Mouse (Mus musculus) limb, embryonic 15.5 days (tissue): ENCODE measurements at regions not wholly inside any gene's neighbourhood (a gene's known extent, or its start where the extent isn't known, plus 50 kb on each side); places are given as distances from the start of the nearest gene placed in this dataset.
A peak's percentile ranks its signal among the peaks of the same experiment; 100 is the strongest.
"Not testable (repeated sequence)": the region's sequence is repeated elsewhere in the genome, so short reads cannot be mapped to it uniquely, and the experiment has no call there.

Experiments used
- ATAC-seq: fragments of 200-750 bp; cut with Nextera tagmentation; 2 replicates; pipeline ENCODE4 v1.8.0; 2017; ENCODE audit warnings: low read depth, moderate TSS enrichment; ENCODE audit not compliant: insufficient number of reproducible peaks, low FRiP score, low TSS enrichment
- H3K27ac ChIP-seq: fragments of 300-500 bp; sonication (generic); 2 replicates; pipeline ENCODE4 v1.5.1; 2015; ENCODE audit warnings: moderate library complexity, mild to moderate bottlenecking, inconsistent platforms
- H3K27me3 ChIP-seq: fragments of 300-500 bp; sonication (generic); 2 replicates; pipeline ENCODE4 v1.6.1; 2015; ENCODE audit warnings: inconsistent platforms
- H3K36me3 ChIP-seq: fragments of 300-500 bp; sonication (generic); 2 replicates; pipeline ENCODE4 v1.6.1; 2015; ENCODE audit warnings: inconsistent platforms
- H3K4me1 ChIP-seq: fragments of 300-500 bp; sonication (generic); 2 replicates; pipeline ENCODE4 v1.6.1; 2015; ENCODE audit warnings: inconsistent platforms
- H3K4me2 ChIP-seq: fragments of 300-500 bp; sonication (generic); 2 replicates; pipeline ENCODE4 v1.6.1; 2015; ENCODE audit warnings: mild to moderate bottlenecking, inconsistent platforms
- H3K4me3 ChIP-seq: fragments of 300-500 bp; sonication (generic); 2 replicates; pipeline ENCODE4 v1.5.1; 2015; ENCODE audit warnings: mild to moderate bottlenecking, inconsistent platforms
- H3K9ac ChIP-seq: fragments of 300-500 bp; sonication (generic); 2 replicates; pipeline ENCODE4 v1.6.1; 2015; ENCODE audit warnings: inconsistent platforms
- H3K9me3 ChIP-seq: fragments of 300-500 bp; sonication (generic); 2 replicates; pipeline ENCODE4 v1.6.1; 2016; ENCODE audit warnings: inconsistent platforms
- WGBS: fragments of 180-500 bp; shearing (Covaris S2); methylation state at CpG from one replicate; pipeline ENCODE4 v1.1.7; 2015; 5-methylcytosine and 5-hydroxymethylcytosine counted together

GRCm38 (mm10) chr14:58300411-58300887 is 230.1 kb downstream of the Fgf9 start:
- no peak overlapping the region for H3K4me3 ChIP-seq
- H3K4me2 ChIP-seq, result no peak overlapping the region
- no peak overlapping the region for H3K9ac ChIP-seq
- H3K36me3 ChIP-seq, result no peaks in the 10 kb centered on the region
- no peaks in the 10 kb centered on the region for H3K27me3 ChIP-seq
- H3K27ac ChIP-seq, result peak overlapping the region; percentile 4; the same call in 1 of the 2 replicates
- ATAC-seq, result peak; percentile 58; the same call in 1 of the 2 replicates
- no peaks in the 10 kb centered on the region for H3K9me3 ChIP-seq
- peaks cover 12% of the 10 kb centered on the region for H3K4me1 ChIP-seq
- 37% methylated on average over 10 of the region's 10 CpGs for WGBS

GRCm38 (mm10) chr14:58286007-58286525 is 215.7 kb downstream of the Fgf9 start:
- no peaks in the 10 kb centered on the region for H3K27me3 ChIP-seq
- no peaks in the 10 kb centered on the region for H3K9me3 ChIP-seq
- WGBS, result 64% methylated on average over 13 of the region's 13 CpGs
- H3K36me3 ChIP-seq, result no peaks in the 10 kb centered on the region
- H3K27ac ChIP-seq, result no peak overlapping the region
- ATAC-seq, result no peak
- H3K4me3 ChIP-seq, result no peak overlapping the region
- H3K9ac ChIP-seq, result no peak overlapping the region
- H3K4me1 ChIP-seq, result 0 out of 2 replicates have a peak, but pooled peaks cover 2% of the 10 kb centered on the region
- H3K4me2 ChIP-seq, result no peak overlapping the region

GRCm38 (mm10) chr14:58282708-58283290 is 212.5 kb downstream of the Fgf9 start:
- H3K27ac ChIP-seq, result no peak overlapping the region
- 59% methylated on average over 15 of the region's 15 CpGs for WGBS
- no peaks in the 10 kb centered on the region for H3K9me3 ChIP-seq
- no peaks in the 10 kb centered on the region for H3K36me3 ChIP-seq
- H3K4me2 ChIP-seq, result no peak overlapping the region
- H3K9ac ChIP-seq, result no peak overlapping the region
- H3K4me1 ChIP-seq, result 0 out of 2 replicates have a peak, but pooled peaks cover 2% of the 10 kb centered on the region
- no peaks in the 10 kb centered on the region for H3K27me3 ChIP-seq
- no peak for ATAC-seq
- H3K4me3 ChIP-seq, result no peak overlapping the region

GRCm38 (mm10) chr14:58282264-58282663 is 211.9 kb downstream of the Fgf9 start:
- 84% methylated on average over 3 of the region's 3 CpGs for WGBS
- no peak for ATAC-seq
- Histone ChIP-seq H3K4me3 (no peak overlapping the region), H3K9me3 (no peaks in the 10 kb centered on the region), H3K36me3 (no peaks in the 10 kb centered on the region), H3K9ac (no peak overlapping the region), H3K4me2 (no peak overlapping the region), H3K27me3 (no peaks in the 10 kb centered on the region), H3K27ac (no peak overlapping the region), H3K4me1 (0 out of 2 replicates have a peak, but pooled peaks cover 2% of the 10 kb centered on the region)

- ATAC-seq, H3K4me2 ChIP-seq, H3K27me3 ChIP-seq, H3K36me3 ChIP-seq, H3K4me3 ChIP-seq, H3K9ac ChIP-seq, H3K4me1 ChIP-seq, H3K27ac ChIP-seq, H3K9me3 ChIP-seq: not testable (repeated sequence)
- WGBS, result 58% methylated on average over 2 of the region's 2 CpGs
Observed at GRCm38 (mm10) chr14:58274440-58274839, 204.1 kb downstream of the Fgf9 start.

GRCm38 (mm10) chr14:58273693-58274419 is 203.5 kb downstream of the Fgf9 start:
- H3K27me3 ChIP-seq, result no peaks in the 10 kb centered on the region
- no peak overlapping the region for H3K4me2 ChIP-seq
- no peaks in the 10 kb centered on the region for H3K36me3 ChIP-seq
- peaks cover 5% of the 10 kb centered on the region; the same call in 1 of the 2 replicates for H3K4me1 ChIP-seq
- ATAC-seq, result no peak
- H3K27ac ChIP-seq, result no peak overlapping the region
- 65% methylated on average over 10 of the region's 10 CpGs for whole genome bisulfite sequencing
- H3K9me3 ChIP-seq, result no peaks in the 10 kb centered on the region
- no peak overlapping the region for H3K4me3 ChIP-seq
- H3K9ac ChIP-seq, result no peak overlapping the region

- H3K27me3 ChIP-seq, result no peaks in the 10 kb centered on the region
- 35% methylated on average over 7 of the region's 7 CpGs for WGBS
- ATAC-seq, result no peak
Observed at GRCm38 (mm10) chr14:58265373-58265772, 195.0 kb downstream of the Fgf9 start.

GRCm38 (mm10) chr14:58264401-58264800 is 194.1 kb downstream of the Fgf9 start:
- Histone ChIP-seq H3K4me1 (no peaks in the 10 kb centered on the region), H3K4me3 (no peak overlapping the region), H3K9ac (no peak overlapping the region), H3K27ac (no peak overlapping the region), H3K36me3 (no peaks in the 10 kb centered on the region), H3K9me3 (no peaks in the 10 kb centered on the region), H3K4me2 (no peak overlapping the region), H3K27me3 (no peaks in the 10 kb centered on the region)
- no peak for ATAC-seq
- WGBS, result 68% methylated on average over 7 of the region's 7 CpGs

More at GRCm38 (mm10) chr14:58265373-58265772, 195.0 kb downstream of the Fgf9 start:
- no peak overlapping the region for H3K4me3 ChIP-seq
- H3K9ac ChIP-seq, result no peak overlapping the region
- H3K36me3 ChIP-seq, result no peaks in the 10 kb centered on the region
- H3K27ac ChIP-seq, result no peak overlapping the region
- no peaks in the 10 kb centered on the region for H3K9me3 ChIP-seq
- no peak overlapping the region for H3K4me2 ChIP-seq
- no peaks in the 10 kb centered on the region for H3K4me1 ChIP-seq

- Histone ChIP-seq H3K9me3 (no peaks in the 10 kb centered on the region), H3K27me3 (no peaks in the 10 kb centered on the region), H3K4me3 (no peak overlapping the region), H3K27ac (peak overlapping the region; percentile 50), H3K4me1 (peaks cover 9% of the 10 kb centered on the region), H3K9ac (no peak overlapping the region), H3K4me2 (no peak overlapping the region), H3K36me3 (no peaks in the 10 kb centered on the region)
- peak; percentile 75 for ATAC-seq
- WGBS, result 8% methylated on average over 3 of the region's 3 CpGs
Observed at GRCm38 (mm10) chr14:58253369-58253968, 183.1 kb downstream of the Fgf9 start.

GRCm38 (mm10) chr14:58225869-58226268 is 155.5 kb downstream of the Fgf9 start:
- no peak overlapping the region for H3K9ac ChIP-seq
- no peak overlapping the region for H3K4me2 ChIP-seq
- H3K27ac ChIP-seq, result no peak overlapping the region
- 94% methylated on average over 1 of the region's 1 CpGs for WGBS
- no peak overlapping the region for H3K4me3 ChIP-seq
- H3K27me3 ChIP-seq, result no peaks in the 10 kb centered on the region
- H3K36me3 ChIP-seq, result no peaks in the 10 kb centered on the region
- no peaks in the 10 kb centered on the region for H3K4me1 ChIP-seq
- no peak for ATAC-seq
- H3K9me3 ChIP-seq, result no peaks in the 10 kb centered on the region

- no peak for ATAC-seq
- 79% methylated on average over 3 of the region's 3 CpGs for WGBS
Observed at GRCm38 (mm10) chr14:58224419-58224818, 154.1 kb downstream of the Fgf9 start.

GRCm38 (mm10) chr14:58208401-58208800 is 138.1 kb downstream of the Fgf9 start:
- no peak overlapping the region for H3K4me2 ChIP-seq
- H3K9me3 ChIP-seq, result no peaks in the 10 kb centered on the region
- no peaks in the 10 kb centered on the region for H3K27me3 ChIP-seq
- H3K36me3 ChIP-seq, result no peaks in the 10 kb centered on the region
- no peak overlapping the region for H3K4me3 ChIP-seq
- H3K9ac ChIP-seq, result no peak overlapping the region
- H3K4me1 ChIP-seq, result no peaks in the 10 kb centered on the region
- no peak for ATAC-seq
- H3K27ac ChIP-seq, result no peak overlapping the region
- 92% methylated on average over 1 of the region's 1 CpGs for WGBS

More at GRCm38 (mm10) chr14:58224419-58224818, 154.1 kb downstream of the Fgf9 start:
- no peak overlapping the region for H3K27ac ChIP-seq
- H3K9me3 ChIP-seq, result no peaks in the 10 kb centered on the region
- no peak overlapping the region for H3K9ac ChIP-seq
- no peaks in the 10 kb centered on the region for H3K4me1 ChIP-seq
- H3K27me3 ChIP-seq, result no peaks in the 10 kb centered on the region
- no peaks in the 10 kb centered on the region for H3K36me3 ChIP-seq
- no peak overlapping the region for H3K4me2 ChIP-seq
- no peak overlapping the region for H3K4me3 ChIP-seq
